Mouse (Mus musculus): ENCODE measurements around the gene Oard1. TPM values are rescaled to one million over a fixed set of nuclear protein-coding genes. Genes with fewer than 3 reads are reported as not detected.

Oard1 gene
- polyA plus RNA-seq, 1 experiment from 2014 or later = 75.0 TPM

DNA sequence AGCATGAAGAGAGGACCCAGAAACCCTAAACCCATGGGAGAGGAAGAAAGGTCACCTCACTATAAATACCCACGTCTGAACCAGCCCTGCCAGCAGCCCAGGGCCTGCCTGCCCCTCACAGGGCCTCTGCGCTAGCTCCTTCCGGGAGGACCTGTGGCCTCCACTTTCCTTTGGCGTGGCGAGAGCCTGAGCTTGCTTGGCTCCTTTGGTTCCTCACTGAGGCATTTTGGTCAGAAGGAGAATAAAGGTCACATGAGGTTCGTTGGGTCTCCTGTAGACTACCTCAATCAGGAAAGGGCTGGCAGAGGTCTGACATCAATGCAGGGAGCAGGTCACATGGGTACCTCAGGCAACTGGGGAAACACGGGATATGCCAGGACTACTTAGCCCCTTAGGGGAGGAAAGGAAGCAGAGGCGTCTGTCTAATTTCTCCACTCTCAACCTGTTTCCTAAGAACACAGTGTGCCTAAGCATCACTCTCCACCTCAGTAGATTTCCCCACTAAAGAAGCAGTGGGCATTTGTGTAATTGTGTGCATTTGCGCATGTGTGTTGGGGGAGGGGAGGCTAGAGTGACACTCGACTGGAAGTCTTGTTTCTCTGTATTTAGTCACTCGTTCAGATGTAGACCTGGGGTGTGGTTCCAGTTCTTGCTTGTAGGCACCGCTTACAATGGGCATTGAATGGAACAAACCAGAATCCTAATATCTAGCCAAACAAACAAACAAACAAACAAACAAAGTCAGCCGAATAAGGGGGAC is 17.4 kb downstream of the Oard1 start:
- no peak overlapping the region for H3K4me2 ChIP-seq (replicated peaks; ENCODE audit: low read depth, low read length)
- H3K4me1 ChIP-seq (replicated peaks; ENCODE audit: control insufficient read depth, insufficient read depth, low read length) = no peaks in the 10 kb centered on the region; the same call in 1 of the 2 replicates
- H3K9me3 ChIP-seq (ENCODE audit: control insufficient read depth, low read length) = no peaks in the 10 kb centered on the region
- no peak overlapping the region for H3K27ac ChIP-seq (ENCODE audit: low read depth, low read length)
- DNase-seq (ENCODE audit: low spot score) (no peak), ATAC-seq (ENCODE audit: low FRiP score) (no peak)
- 71% methylated on average over 13 of the region's 13 CpGs for WGBS
- no peaks in the 10 kb centered on the region for H3K27me3 ChIP-seq (ENCODE audit: control insufficient read depth, insufficient read depth, low read length)
- H3K4me3 ChIP-seq (ENCODE audit: low read depth, low read length) = no peak overlapping the region
- no peaks in the 10 kb centered on the region for H3K36me3 ChIP-seq (ENCODE audit: control insufficient read depth, insufficient read depth, low read length)
- H3K9ac ChIP-seq (ENCODE audit: low read depth, low read length) = no peak overlapping the region

DNA sequence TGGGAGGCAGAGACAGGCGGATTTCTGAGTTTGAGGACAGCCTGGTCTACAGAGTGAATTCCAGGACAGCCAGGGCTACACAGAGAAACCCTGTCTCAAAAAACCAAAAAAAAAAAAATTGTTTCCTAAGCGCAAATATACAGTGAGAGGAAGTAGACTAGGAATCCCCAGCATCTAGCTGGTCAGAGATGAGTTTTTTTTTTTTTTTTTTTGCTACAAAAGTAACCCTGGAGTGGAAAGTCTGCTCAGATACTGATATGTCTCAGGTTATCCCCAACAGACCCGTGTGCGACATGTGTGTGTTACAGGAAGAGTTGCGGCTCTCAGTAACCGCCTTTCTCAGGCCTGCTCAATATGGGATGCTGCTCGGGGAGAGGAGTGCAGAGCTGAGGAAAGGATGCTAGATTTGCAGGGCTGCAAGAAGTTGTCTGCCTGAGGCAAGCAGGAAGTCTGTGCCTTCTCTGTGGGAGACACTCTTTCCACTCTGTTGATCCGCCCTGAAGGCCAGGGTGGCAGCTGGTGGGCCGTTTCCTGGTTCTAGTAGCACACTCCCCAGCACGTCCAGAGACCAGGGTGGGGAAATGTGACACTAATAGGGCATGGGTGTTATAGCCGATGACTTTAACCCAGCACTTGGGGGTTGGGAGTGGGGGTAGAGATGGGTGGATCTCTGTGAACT is 18.2 kb downstream of the Oard1 start:
- H3K9me3 ChIP-seq (ENCODE audit: control insufficient read depth, low read length) = no peaks in the 10 kb centered on the region
- H3K27me3 ChIP-seq (ENCODE audit: control insufficient read depth, insufficient read depth, low read length) = no peaks in the 10 kb centered on the region
- no peak for DNase-seq (ENCODE audit: low spot score)
- no peak overlapping the region for H3K4me3 ChIP-seq (ENCODE audit: low read depth, low read length)
- WGBS = 71% methylated on average over 11 of the region's 11 CpGs
- H3K27ac ChIP-seq (ENCODE audit: low read depth, low read length) = no peak overlapping the region
- ATAC-seq (ENCODE audit: low FRiP score) = no peak
- no peaks in the 10 kb centered on the region for H3K36me3 ChIP-seq (ENCODE audit: control insufficient read depth, insufficient read depth, low read length)
- H3K9ac ChIP-seq (ENCODE audit: low read depth, low read length) = no peak overlapping the region
- H3K4me1 ChIP-seq (replicated peaks; ENCODE audit: control insufficient read depth, insufficient read depth, low read length) = no peaks in the 10 kb centered on the region; the same call in 1 of the 2 replicates
- no peak overlapping the region for H3K4me2 ChIP-seq (replicated peaks; ENCODE audit: low read depth, low read length)

GRCm38 (mm10) chr17:48430394-48430793 is 20.6 kb downstream of the Oard1 start:
- Histone ChIP-seq H3K4me2 (replicated peaks; ENCODE audit: low read depth, low read length) (no peak overlapping the region), H3K4me1 (replicated peaks; ENCODE audit: control insufficient read depth, insufficient read depth, low read length) (no peaks in the 10 kb centered on the region; the same call in 1 of the 2 replicates), H3K9me3 (ENCODE audit: control insufficient read depth, low read length) (no peaks in the 10 kb centered on the region), H3K27ac (ENCODE audit: low read depth, low read length) (no peak overlapping the region), H3K4me3 (ENCODE audit: low read depth, low read length) (no peak overlapping the region), H3K36me3 (ENCODE audit: control insufficient read depth, insufficient read depth, low read length) (no peaks in the 10 kb centered on the region), H3K9ac (ENCODE audit: low read depth, low read length) (no peak overlapping the region), H3K27me3 (ENCODE audit: control insufficient read depth, insufficient read depth, low read length) (no peaks in the 10 kb centered on the region)
- DNase-seq (ENCODE audit: low spot score) = no peak
- ATAC-seq (ENCODE audit: low FRiP score) = no peak
- WGBS = 73% methylated on average over 5 of the region's 5 CpGs

- no peaks in the 10 kb centered on the region for H3K36me3 ChIP-seq (ENCODE audit: control insufficient read depth, insufficient read depth, low read length)
- H3K4me3 ChIP-seq (ENCODE audit: low read depth, low read length) = no peak overlapping the region
- H3K27me3 ChIP-seq (ENCODE audit: control insufficient read depth, insufficient read depth, low read length) = no peaks in the 10 kb centered on the region
- H3K27ac ChIP-seq (ENCODE audit: low read depth, low read length) = no peak overlapping the region
- WGBS = 69% methylated on average over 5 of the region's 5 CpGs
- no peak overlapping the region for H3K4me2 ChIP-seq (replicated peaks; ENCODE audit: low read depth, low read length)
- DNase-seq (ENCODE audit: low spot score) = no peak
- H3K9ac ChIP-seq (ENCODE audit: low read depth, low read length) = no peak overlapping the region
- no peak for ATAC-seq (ENCODE audit: low FRiP score)
- no peaks in the 10 kb centered on the region for H3K9me3 ChIP-seq (ENCODE audit: control insufficient read depth, low read length)
- H3K4me1 ChIP-seq (replicated peaks; ENCODE audit: control insufficient read depth, insufficient read depth, low read length) = no peaks in the 10 kb centered on the region; the same call in 1 of the 2 replicates
These were observed 21.2 kb downstream of the Oard1 start for GRCm38 (mm10) chr17:48431054-48431453.

GRCm38 (mm10) chr17:48432158-48432980 is 22.6 kb downstream of the Oard1 start, which contains the start of gene Apobec2:
Apobec2 (minus strand) TSS chr17:48432930.
- ATAC-seq (ENCODE audit: low FRiP score) (peak; percentile 27; the same call in 1 of the 2 replicates), DNase-seq (ENCODE audit: low spot score) (no peak)
- no peak within 1 kb of the TSS for H3K27ac ChIP-seq (ENCODE audit: low read depth, low read length)
- H3K4me2 ChIP-seq (replicated peaks; ENCODE audit: low read depth, low read length) = no peak within 1 kb of the TSS
- no peak within 1 kb of the TSS for H3K9ac ChIP-seq (ENCODE audit: low read depth, low read length)
- no peak within 1 kb of the TSS for H3K4me3 ChIP-seq (ENCODE audit: low read depth, low read length)
- H3K4me1 ChIP-seq (replicated peaks; ENCODE audit: control insufficient read depth, insufficient read depth, low read length) = no peaks in the 10 kb centered on the region; the same call in 1 of the 2 replicates
- H3K36me3 ChIP-seq (ENCODE audit: control insufficient read depth, insufficient read depth, low read length) = no peaks in the 10 kb centered on the region
- no peaks in the 10 kb centered on the region for H3K27me3 ChIP-seq (ENCODE audit: control insufficient read depth, insufficient read depth, low read length)
- H3K9me3 ChIP-seq (ENCODE audit: control insufficient read depth, low read length) = no peaks in the 10 kb centered on the region
- WGBS = 66% methylated on average over 16 of the region's 16 CpGs

DNA sequence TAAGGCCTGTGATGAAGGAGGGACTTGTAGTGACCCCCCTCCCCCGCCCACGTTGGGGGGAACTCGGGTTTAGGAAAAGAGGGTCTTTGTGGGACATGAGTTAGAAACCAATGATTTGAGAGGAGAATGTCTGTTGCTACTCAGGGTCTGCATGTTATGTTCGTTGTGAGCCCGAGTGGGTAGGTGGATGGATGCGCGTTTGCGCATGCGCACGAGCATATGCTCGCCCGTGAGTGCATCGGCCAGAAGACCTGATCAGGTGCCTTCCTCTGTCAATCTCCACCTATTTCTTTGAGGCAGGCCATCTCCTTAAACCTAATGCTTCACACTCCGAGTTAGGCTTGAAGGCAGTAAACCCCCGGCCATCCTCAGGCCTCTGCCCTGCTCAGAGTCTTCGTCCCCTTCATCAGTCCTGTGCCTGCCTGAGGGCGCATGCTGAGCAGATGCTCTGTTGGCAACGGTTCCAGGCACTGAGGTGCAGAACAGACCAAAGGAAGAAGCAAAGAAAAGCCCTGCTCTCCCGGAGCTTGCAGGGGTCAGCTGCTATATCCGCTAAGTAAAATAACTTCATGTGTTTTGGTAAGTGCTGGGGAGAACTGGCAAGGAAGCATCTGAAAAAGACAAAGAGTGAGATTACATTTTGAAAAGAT is 23.3 kb downstream of the Oard1 start:
- no peak overlapping the region for H3K4me2 ChIP-seq (replicated peaks; ENCODE audit: low read depth, low read length)
- 84% methylated on average over 20 of the region's 20 CpGs for WGBS
- no peaks in the 10 kb centered on the region; the same call in 1 of the 2 replicates for H3K4me1 ChIP-seq (replicated peaks; ENCODE audit: control insufficient read depth, insufficient read depth, low read length)
- no peak overlapping the region for H3K4me3 ChIP-seq (ENCODE audit: low read depth, low read length)
- no peak for DNase-seq (ENCODE audit: low spot score)
- ATAC-seq (ENCODE audit: low FRiP score) = no peak
- no peaks in the 10 kb centered on the region for H3K27me3 ChIP-seq (ENCODE audit: control insufficient read depth, insufficient read depth, low read length)
- H3K36me3 ChIP-seq (ENCODE audit: control insufficient read depth, insufficient read depth, low read length) = no peaks in the 10 kb centered on the region
- H3K27ac ChIP-seq (ENCODE audit: low read depth, low read length) = no peak overlapping the region
- H3K9ac ChIP-seq (ENCODE audit: low read depth, low read length) = no peak overlapping the region
- no peaks in the 10 kb centered on the region for H3K9me3 ChIP-seq (ENCODE audit: control insufficient read depth, low read length)

GRCm38 (mm10) chr17:48433689-48434330 is 24.0 kb downstream of the Oard1 start:
- H3K36me3 ChIP-seq (ENCODE audit: control insufficient read depth, insufficient read depth, low read length) = no peaks in the 10 kb centered on the region
- WGBS = 71% methylated on average over 6 of the region's 6 CpGs
- no peak overlapping the region for H3K9ac ChIP-seq (ENCODE audit: low read depth, low read length)
- H3K4me1 ChIP-seq (replicated peaks; ENCODE audit: control insufficient read depth, insufficient read depth, low read length) = no peaks in the 10 kb centered on the region; the same call in 1 of the 2 replicates
- no peaks in the 10 kb centered on the region for H3K9me3 ChIP-seq (ENCODE audit: control insufficient read depth, low read length)
- no peak overlapping the region for H3K27ac ChIP-seq (ENCODE audit: low read depth, low read length)
- ATAC-seq (ENCODE audit: low FRiP score) = no peak
- no peak for DNase-seq (ENCODE audit: low spot score)
- H3K4me2 ChIP-seq (replicated peaks; ENCODE audit: low read depth, low read length) = no peak overlapping the region
- no peak overlapping the region for H3K4me3 ChIP-seq (ENCODE audit: low read depth, low read length)
- no peaks in the 10 kb centered on the region for H3K27me3 ChIP-seq (ENCODE audit: control insufficient read depth, insufficient read depth, low read length)

- WGBS = 80% methylated on average over 5 of the region's 5 CpGs
- Histone ChIP-seq H3K9ac (ENCODE audit: low read depth, low read length) (no peak overlapping the region), H3K4me1 (replicated peaks; ENCODE audit: control insufficient read depth, insufficient read depth, low read length) (no peaks in the 10 kb centered on the region; the same call in 1 of the 2 replicates), H3K36me3 (ENCODE audit: control insufficient read depth, insufficient read depth, low read length) (no peaks in the 10 kb centered on the region), H3K27me3 (ENCODE audit: control insufficient read depth, insufficient read depth, low read length) (no peaks in the 10 kb centered on the region), H3K4me3 (ENCODE audit: low read depth, low read length) (no peak overlapping the region), H3K4me2 (replicated peaks; ENCODE audit: low read depth, low read length) (no peak overlapping the region), H3K9me3 (ENCODE audit: control insufficient read depth, low read length) (no peaks in the 10 kb centered on the region), H3K27ac (ENCODE audit: low read depth, low read length) (no peak overlapping the region)
- DNase-seq (ENCODE audit: low spot score) = no peak
- no peak for ATAC-seq (ENCODE audit: low FRiP score)
These were observed 24.7 kb downstream of the Oard1 start for GRCm38 (mm10) chr17:48434479-48434878.

Measured in hindbrain, embryonic 11.5 days (tissue).